Mouse (Mus musculus) neural tube, embryonic 13.5 days (tissue): ENCODE measurements around the gene Mfsd4b5. TPM values are rescaled to one million over a fixed set of nuclear protein-coding genes. Genes with fewer than 3 reads are reported as not detected.

Experiments
- ATAC-seq: fragments of 200-750 bp; cut with Nextera tagmentation; 2 replicates; pipeline ENCODE4 v1.8.0; 2017; ENCODE audit warnings: low read depth, mild to moderate bottlenecking, moderate TSS enrichment, moderate library complexity
- H3K27ac ChIP-seq: fragments of 300-500 bp; sonication (generic); replicated peaks from 2 replicates; pipeline ENCODE4 v1.5.1; 2015; ENCODE audit warnings: moderate library complexity, mild to moderate bottlenecking, inconsistent platforms
- H3K27me3 ChIP-seq: fragments of 300-500 bp; sonication (generic); 2 replicates; pipeline ENCODE4 v1.6.1; 2015; ENCODE audit warnings: mild to moderate bottlenecking, inconsistent platforms
- H3K36me3 ChIP-seq: fragments of 300-500 bp; sonication (generic); 2 replicates; pipeline ENCODE4 v1.6.1; 2015; ENCODE audit warnings: mild to moderate bottlenecking, inconsistent platforms
- H3K4me1 ChIP-seq: fragments of 300-500 bp; sonication (generic); replicated peaks from 2 replicates; pipeline ENCODE4 v1.6.1; 2015; ENCODE audit warnings: inconsistent platforms
- H3K4me2 ChIP-seq: fragments of 300-500 bp; sonication (generic); 2 replicates; pipeline ENCODE4 v1.6.1; 2015; ENCODE audit warnings: inconsistent platforms, mild to moderate bottlenecking, moderate library complexity
- H3K4me3 ChIP-seq: fragments of 300-500 bp; sonication (generic); 2 replicates; pipeline ENCODE4 v1.5.1; 2015; ENCODE audit warnings: mild to moderate bottlenecking, inconsistent platforms
- H3K9ac ChIP-seq: fragments of 300-500 bp; sonication (generic); 2 replicates; pipeline ENCODE4 v1.6.1; 2015; ENCODE audit warnings: moderate library complexity, mild to moderate bottlenecking, inconsistent platforms
- H3K9me3 ChIP-seq: fragments of 300-500 bp; sonication (generic); 2 replicates; pipeline ENCODE4 v1.6.1; 2016; ENCODE audit warnings: inconsistent platforms
- WGBS: fragments of 180-500 bp; shearing (Covaris S2); methylation state at CpG from one replicate; pipeline ENCODE4 v1.1.7; 2015; 5-methylcytosine and 5-hydroxymethylcytosine counted together
- polyA plus RNA-seq: library from polyadenylated mRNA; unstranded; fragments of >200 nt; fragmentation: Nextera tagmentation; extraction: Ambion mirVana; gene quantifications from 2 replicates; pipeline ENCODE4 v1.2.1, GENCODE M21; 2015

The Mfsd4b5 gene
- not detected in 2 replicates for polyA plus RNA-seq

DNA sequence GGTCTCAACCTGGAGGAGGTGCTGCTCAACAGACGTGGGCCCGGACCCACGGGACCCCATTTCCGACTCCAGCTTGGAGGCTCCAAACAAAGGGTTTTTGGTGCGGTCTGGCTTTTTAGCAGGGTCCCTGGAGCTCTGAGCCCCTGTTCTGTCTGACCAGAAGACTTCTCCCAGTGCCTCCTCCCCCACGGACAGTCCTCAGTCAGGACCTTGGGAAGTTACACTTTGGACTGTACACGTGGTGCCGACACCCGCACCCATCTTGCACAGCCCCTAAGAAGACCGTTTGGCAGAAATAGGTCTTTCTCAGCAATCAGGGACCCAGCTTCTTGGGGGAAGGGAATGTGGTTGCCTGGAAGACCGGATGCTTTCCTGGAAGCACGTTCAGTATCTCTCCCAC, at the start of gene Mfsd4b5:
TSS of gene Mfsd4b5 (minus strand) at position 181 of the 400 bp plus-strand sequence.
- whole genome bisulfite sequencing: 88% methylated on average over 12 of the region's 12 CpGs
- Histone ChIP-seq H3K4me3 (no peak within 1 kb of the TSS), H3K27me3 (no peaks in the 10 kb centered on the region), H3K27ac (no peak within 1 kb of the TSS), H3K4me1 (no peaks in the 10 kb centered on the region), H3K36me3 (no peaks in the 10 kb centered on the region), H3K9me3 (no peaks in the 10 kb centered on the region), H3K4me2 (no peak within 1 kb of the TSS), H3K9ac (no peak within 1 kb of the TSS)
- no peak for ATAC-seq

- ATAC-seq: no peak
- Histone ChIP-seq H3K4me2 (no peak overlapping the region), H3K9ac (no peak overlapping the region), H3K36me3 (no peaks in the 10 kb centered on the region), H3K27ac (no peak overlapping the region), H3K27me3 (no peaks in the 10 kb centered on the region), H3K4me3 (no peak overlapping the region), H3K9me3 (no peaks in the 10 kb centered on the region), H3K4me1 (0 out of 2 replicates have a peak, but pooled peaks cover 2% of the 10 kb centered on the region)
- 93% methylated on average over 6 of the region's 6 CpGs for WGBS
These were observed 48.5 kb upstream of the Mfsd4b5 start for GRCm38 (mm10) chr10:40034956-40035355.

GRCm38 (mm10) chr10:40032897-40033296, 46.5 kb upstream of the Mfsd4b5 start:
- no peak for ATAC-seq
- Histone ChIP-seq H3K36me3 (no peaks in the 10 kb centered on the region), H3K27ac (no peak overlapping the region), H3K9ac (no peak overlapping the region), H3K4me1 (0 out of 2 replicates have a peak, but pooled peaks cover 2% of the 10 kb centered on the region), H3K27me3 (no peaks in the 10 kb centered on the region), H3K9me3 (no peaks in the 10 kb centered on the region), H3K4me3 (no peak overlapping the region), H3K4me2 (no peak overlapping the region)
- 84% methylated on average over 2 of the region's 2 CpGs for WGBS

- peaks cover 3% of the 10 kb centered on the region; the same call in 1 of the 2 replicates for H3K9me3 ChIP-seq
- WGBS: 92% methylated on average over 6 of the region's 6 CpGs
- no peak overlapping the region for H3K4me2 ChIP-seq
- no peak for ATAC-seq
- no peaks in the 10 kb centered on the region for H3K36me3 ChIP-seq
- no peaks in the 10 kb centered on the region for H3K27me3 ChIP-seq
- H3K9ac ChIP-seq: no peak overlapping the region
- H3K27ac ChIP-seq: no peak overlapping the region
- no peak overlapping the region for H3K4me3 ChIP-seq
- no peaks in the 10 kb centered on the region for H3K4me1 ChIP-seq
These were observed 44.3 kb upstream of the Mfsd4b5 start for GRCm38 (mm10) chr10:40030716-40031115.

DNA sequence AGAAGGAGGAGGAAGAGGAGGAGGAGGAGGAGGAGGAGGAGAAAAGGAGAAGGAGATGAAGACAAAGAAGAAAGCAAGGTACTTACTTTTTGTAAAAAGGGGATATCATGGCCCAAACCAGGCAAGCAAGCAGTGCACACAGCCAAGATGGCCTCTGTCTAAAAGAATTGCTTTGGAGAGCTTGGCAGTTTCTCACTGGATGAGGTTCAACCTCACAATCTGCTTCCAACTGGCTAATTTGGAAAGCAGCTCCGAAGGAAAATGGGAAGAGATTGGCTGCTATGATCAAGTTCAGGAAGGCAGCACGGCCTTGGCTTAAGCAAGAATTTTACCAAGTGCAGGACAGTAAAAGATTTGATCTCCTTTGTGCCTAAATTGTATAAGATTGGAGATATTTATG, 43.2 kb upstream of the Mfsd4b5 start:
- peaks cover 3% of the 10 kb centered on the region; the same call in 1 of the 2 replicates for H3K9me3 ChIP-seq
- no peak overlapping the region for H3K4me2 ChIP-seq
- ATAC-seq: no peak
- no peak overlapping the region for H3K27ac ChIP-seq
- peaks cover 6% of the 10 kb centered on the region for H3K4me1 ChIP-seq
- WGBS: 84% methylated on average over 2 of the region's 2 CpGs
- H3K27me3 ChIP-seq: no peaks in the 10 kb centered on the region
- no peaks in the 10 kb centered on the region for H3K36me3 ChIP-seq
- no peak overlapping the region for H3K9ac ChIP-seq
- H3K4me3 ChIP-seq: no peak overlapping the region

- Histone ChIP-seq H3K9me3 (peaks cover 3% of the 10 kb centered on the region; the same call in 1 of the 2 replicates), H3K4me1 (peaks cover 13% of the 10 kb centered on the region), H3K9ac (no peak overlapping the region), H3K4me2 (no peak overlapping the region), H3K27me3 (peaks cover 9% of the 10 kb centered on the region; the same call in 1 of the 2 replicates), H3K27ac (no peak overlapping the region), H3K4me3 (no peak overlapping the region), H3K36me3 (no peaks in the 10 kb centered on the region)
- WGBS: 83% methylated on average over 8 of the region's 8 CpGs
- ATAC-seq: no peak
These were observed 41.6 kb upstream of the Mfsd4b5 start for GRCm38 (mm10) chr10:40028091-40028490.

- 92% methylated on average over 5 of the region's 5 CpGs for WGBS
- H3K27ac ChIP-seq: no peak overlapping the region
- peaks cover 12% of the 10 kb centered on the region; the same call in 1 of the 2 replicates for H3K27me3 ChIP-seq
- H3K4me2 ChIP-seq: no peak overlapping the region
- ATAC-seq: no peak
- H3K4me1 ChIP-seq: peaks cover 13% of the 10 kb centered on the region
- no peaks in the 10 kb centered on the region for H3K36me3 ChIP-seq
- H3K9ac ChIP-seq: no peak overlapping the region
- H3K9me3 ChIP-seq: peaks cover 3% of the 10 kb centered on the region; the same call in 1 of the 2 replicates
- H3K4me3 ChIP-seq: no peak overlapping the region
These were observed 40.1 kb upstream of the Mfsd4b5 start for GRCm38 (mm10) chr10:40026546-40026945.

DNA sequence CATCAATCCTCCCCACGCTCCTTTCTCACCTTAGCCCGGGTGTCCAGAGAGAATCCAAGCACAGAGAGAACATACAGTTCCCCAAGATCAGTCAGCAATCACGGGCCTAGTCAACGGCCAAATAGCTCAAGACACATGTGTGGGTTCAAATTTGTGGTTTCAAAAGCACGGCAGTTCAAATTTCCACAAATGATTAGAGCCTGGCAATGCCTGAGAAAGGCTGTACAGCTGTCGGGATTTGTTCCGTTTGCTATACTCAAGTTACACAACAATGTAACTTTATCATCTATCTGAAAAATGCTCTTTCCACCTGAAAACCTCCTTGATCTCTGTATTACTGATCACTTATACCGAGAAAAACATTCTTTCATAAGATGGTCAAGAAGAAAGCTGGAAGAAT, 39.1 kb upstream of the Mfsd4b5 start:
- Histone ChIP-seq H3K9ac (peak overlapping the region; percentile 82; the same call in 1 of the 2 replicates), H3K27ac (peak overlapping the region; percentile 29), H3K36me3 (no peaks in the 10 kb centered on the region), H3K4me2 (peak overlapping the region; percentile 88), H3K4me3 (peak overlapping the region; percentile 71), H3K27me3 (peaks cover 12% of the 10 kb centered on the region; the same call in 1 of the 2 replicates), H3K4me1 (peaks cover 13% of the 10 kb centered on the region), H3K9me3 (peaks cover 3% of the 10 kb centered on the region; the same call in 1 of the 2 replicates)
- ATAC-seq: no peak
- WGBS: 72% methylated on average over 8 of the region's 8 CpGs

DNA sequence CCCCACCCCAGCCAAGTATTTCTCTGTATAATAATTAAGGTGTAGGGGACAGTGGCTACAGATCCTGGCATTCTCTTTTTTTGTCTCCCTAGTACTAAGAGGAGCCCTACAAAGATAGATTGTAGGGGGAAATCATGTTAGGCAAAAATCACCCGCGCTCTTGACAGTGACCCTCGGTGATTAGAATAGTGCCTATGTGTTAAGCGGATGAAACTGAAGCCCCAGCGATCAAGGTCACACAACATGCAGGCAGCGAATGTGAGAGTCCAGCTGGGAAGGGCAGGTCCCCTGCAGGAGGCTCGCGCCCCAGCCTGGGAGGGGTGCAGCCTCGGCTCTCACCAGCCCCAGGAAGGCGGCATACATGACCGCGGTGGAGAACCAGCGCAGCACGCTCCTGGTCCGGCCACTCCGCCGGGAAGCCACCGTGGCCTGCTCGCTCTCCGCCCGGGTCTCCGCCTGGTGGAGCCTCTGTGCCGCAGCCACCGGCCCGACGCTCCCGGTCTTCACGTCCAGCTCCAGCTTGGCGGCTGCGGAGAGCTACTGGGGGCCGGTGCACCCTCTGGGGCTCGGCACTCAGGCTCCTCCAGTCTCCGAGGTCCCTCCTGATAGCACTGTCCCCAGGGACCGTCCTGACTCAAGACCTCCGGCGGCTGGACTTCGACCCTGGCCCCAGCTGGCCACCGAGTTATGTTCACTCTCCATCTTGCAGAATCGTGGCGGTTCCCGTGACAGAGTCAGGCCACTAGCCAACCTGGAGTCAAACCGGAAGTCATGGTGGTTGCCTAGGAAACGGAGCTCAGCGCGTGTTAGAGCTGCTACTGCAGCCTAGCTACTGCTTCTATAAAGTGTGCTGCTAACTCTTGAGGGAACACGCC, 38.3 kb upstream of the Mfsd4b5 start, which contains the start of gene Mfsd4b1:
TSS of gene Mfsd4b1 (minus strand) at position 715 of the 875 bp plus-strand sequence.
- H3K4me3 ChIP-seq: peak within 1 kb of the TSS; percentile 71
- peaks cover 13% of the 10 kb centered on the region for H3K4me1 ChIP-seq
- peak within 1 kb of the TSS; percentile 88 for H3K4me2 ChIP-seq
- no peaks in the 10 kb centered on the region for H3K36me3 ChIP-seq
- ATAC-seq: peak; percentile 98
- 1% methylated on average over 46 of the region's 46 CpGs for WGBS
- peak within 1 kb of the TSS; percentile 82 for H3K9ac ChIP-seq
- H3K9me3 ChIP-seq: peaks cover 3% of the 10 kb centered on the region; the same call in 1 of the 2 replicates
- peaks cover 12% of the 10 kb centered on the region; the same call in 1 of the 2 replicates for H3K27me3 ChIP-seq
- H3K27ac ChIP-seq: peak within 1 kb of the TSS; percentile 86

GRCm38 (mm10) chr10:40020401-40020800, 34.0 kb upstream of the Mfsd4b5 start:
- Histone ChIP-seq H3K36me3 (no peaks in the 10 kb centered on the region), H3K27me3 (peaks cover 12% of the 10 kb centered on the region; the same call in 1 of the 2 replicates), H3K4me2 (no peak overlapping the region), H3K9ac (no peak overlapping the region), H3K27ac (no peak overlapping the region), H3K4me1 (peaks cover 11% of the 10 kb centered on the region), H3K4me3 (no peak overlapping the region), H3K9me3 (no peaks in the 10 kb centered on the region)
- no peak for ATAC-seq
- WGBS: 45% methylated on average over 2 of the region's 2 CpGs

GRCm38 (mm10) chr10:40019492-40019891, 33.0 kb upstream of the Mfsd4b5 start:
- ATAC-seq: no peak
- H3K9ac ChIP-seq: no peak overlapping the region
- no peaks in the 10 kb centered on the region for H3K9me3 ChIP-seq
- H3K27ac ChIP-seq: no peak overlapping the region
- no peak overlapping the region for H3K4me2 ChIP-seq
- peaks cover 6% of the 10 kb centered on the region; the same call in 1 of the 2 replicates for H3K4me1 ChIP-seq
- no peak overlapping the region for H3K4me3 ChIP-seq
- H3K27me3 ChIP-seq: peaks cover 12% of the 10 kb centered on the region; the same call in 1 of the 2 replicates
- WGBS: 68% methylated on average over 3 of the region's 3 CpGs
- no peaks in the 10 kb centered on the region for H3K36me3 ChIP-seq

GRCm38 (mm10) chr10:40018261-40018860, 31.9 kb upstream of the Mfsd4b5 start:
- WGBS: 88% methylated on average over 5 of the region's 5 CpGs
- no peak overlapping the region for H3K9ac ChIP-seq

More at GRCm38 (mm10) chr10:40018261-40018860, 31.9 kb upstream of the Mfsd4b5 start:
- Histone ChIP-seq H3K4me2 (no peak overlapping the region), H3K27me3 (peaks cover 6% of the 10 kb centered on the region; the same call in 1 of the 2 replicates), H3K27ac (no peak overlapping the region), H3K4me1 (no peaks in the 10 kb centered on the region), H3K9me3 (peaks cover 5% of the 10 kb centered on the region; the same call in 1 of the 2 replicates), H3K36me3 (no peaks in the 10 kb centered on the region), H3K4me3 (no peak overlapping the region)
- ATAC-seq: no peak
